Mouse (Mus musculus) hindbrain, embryonic 11.5 days (tissue): Measurements from ENCODE around the gene Tmem171. TPM values are rescaled to one million over a fixed set of nuclear protein-coding genes. Genes with fewer than 3 reads are reported as not detected.

Source experiments
- ATAC-seq: fragments of 200-750 bp; cut with Nextera tagmentation; 2 replicates; pipeline ENCODE4 v1.8.0; 2017; ENCODE audit warnings: mild to moderate bottlenecking, moderate TSS enrichment, moderate library complexity; ENCODE audit not compliant: low FRiP score
- DNase-seq: peaks from one replicate; pipeline ENCODE4 v3.0.0-alpha.2; 2015; ENCODE audit warnings: low spot score
- H3K27ac ChIP-seq: fragments of 300-500 bp; sonication (generic); 2 replicates; pipeline ENCODE4 v1.5.1; 2014; ENCODE audit warnings: mild to moderate bottlenecking, low read depth, low read length
- H3K27me3 ChIP-seq: fragments of 300-500 bp; sonication (generic); 2 replicates; pipeline ENCODE4 v1.6.1; 2014; ENCODE audit warnings: mild to moderate bottlenecking, low read length, moderate library complexity, mixed read lengths; ENCODE audit not compliant: control insufficient read depth, insufficient read depth
- H3K36me3 ChIP-seq: fragments of 300-500 bp; sonication (generic); 2 replicates; pipeline ENCODE4 v1.6.1; 2014; ENCODE audit warnings: mild to moderate bottlenecking, low read length, moderate library complexity, mixed read lengths; ENCODE audit not compliant: control insufficient read depth, insufficient read depth
- H3K4me1 ChIP-seq: fragments of 300-500 bp; sonication (generic); replicated peaks from 2 replicates; pipeline ENCODE4 v1.6.1; 2014; ENCODE audit warnings: low read length, mixed read lengths; ENCODE audit not compliant: control insufficient read depth, insufficient read depth
- H3K4me2 ChIP-seq: fragments of 300-500 bp; sonication (generic); replicated peaks from 2 replicates; pipeline ENCODE4 v1.6.1; 2014; ENCODE audit warnings: mild to moderate bottlenecking, low read depth, low read length
- H3K4me3 ChIP-seq: fragments of 300-500 bp; sonication (generic); 2 replicates; pipeline ENCODE4 v1.5.1; 2014; ENCODE audit warnings: low read depth, low read length
- H3K9ac ChIP-seq: fragments of 300-500 bp; sonication (generic); 2 replicates; pipeline ENCODE4 v1.6.1; 2014; ENCODE audit warnings: low read depth, low read length
- H3K9me3 ChIP-seq: fragments of 300-500 bp; sonication (generic); 2 replicates; pipeline ENCODE4 v1.6.1; 2016; ENCODE audit warnings: low read length; ENCODE audit not compliant: control insufficient read depth
- WGBS: fragments of 180-500 bp; shearing (Covaris S2); extraction: QIAGEN DNeasy Blood & Tissue Kit; methylation state at CpG from one replicate; pipeline ENCODE4 v1.1.7; 2014; 5-methylcytosine and 5-hydroxymethylcytosine counted together
- polyA plus RNA-seq: library from polyadenylated mRNA; unstranded; fragments of >200 nt; fragmentation: Nextera tagmentation; extraction: Ambion mirVana; gene quantifications from 2 replicates; pipeline ENCODE4 v1.2.1, GENCODE M21; 2014

Gene Tmem171
- polyA plus RNA-seq: not detected in 2 replicates

DNA sequence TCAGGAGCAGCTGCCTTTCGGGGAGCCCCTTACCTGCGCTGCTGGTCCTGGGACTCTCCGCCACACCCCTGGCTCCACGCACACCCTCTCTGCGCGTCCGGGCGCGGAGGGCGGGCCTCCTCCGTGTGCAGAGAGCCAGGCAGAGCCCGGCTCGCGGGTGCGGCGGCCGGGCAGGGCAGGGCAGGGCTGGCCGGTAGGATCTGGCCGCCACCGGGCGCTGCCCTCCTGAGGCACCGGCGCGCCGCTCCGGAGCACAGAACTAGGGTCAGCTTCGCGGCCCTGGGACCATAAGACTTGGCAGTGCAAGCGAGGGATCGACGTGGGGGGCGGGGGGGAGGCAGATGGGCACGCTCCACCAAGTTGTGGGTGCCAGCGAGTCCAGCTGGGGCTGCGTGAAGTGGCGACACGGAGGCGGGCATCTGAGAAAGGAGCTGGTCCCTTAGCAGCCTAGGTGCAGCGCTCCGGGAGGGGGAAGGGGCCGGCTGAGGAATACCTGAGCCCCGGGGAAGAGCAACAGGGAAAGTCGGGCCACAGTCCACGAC, at the start of gene Tmem171:
Gene Tmem171, minus strand, starts transcription at position 62 of the 542 bp plus-strand sequence.
- Histone ChIP-seq H3K9ac (peak within 1 kb of the TSS; percentile 29), H3K27me3 (peaks cover 18% of the 10 kb centered on the region), H3K36me3 (no peaks in the 10 kb centered on the region), H3K4me3 (peak within 1 kb of the TSS; percentile 27), H3K27ac (no peak within 1 kb of the TSS), H3K9me3 (no peaks in the 10 kb centered on the region), H3K4me1 (no peaks in the 10 kb centered on the region), H3K4me2 (peak within 1 kb of the TSS; percentile 64)
- DNase-seq: peak; percentile 37
- no peak for ATAC-seq
- 6% methylated on average over 42 of the region's 44 CpGs for WGBS

DNA sequence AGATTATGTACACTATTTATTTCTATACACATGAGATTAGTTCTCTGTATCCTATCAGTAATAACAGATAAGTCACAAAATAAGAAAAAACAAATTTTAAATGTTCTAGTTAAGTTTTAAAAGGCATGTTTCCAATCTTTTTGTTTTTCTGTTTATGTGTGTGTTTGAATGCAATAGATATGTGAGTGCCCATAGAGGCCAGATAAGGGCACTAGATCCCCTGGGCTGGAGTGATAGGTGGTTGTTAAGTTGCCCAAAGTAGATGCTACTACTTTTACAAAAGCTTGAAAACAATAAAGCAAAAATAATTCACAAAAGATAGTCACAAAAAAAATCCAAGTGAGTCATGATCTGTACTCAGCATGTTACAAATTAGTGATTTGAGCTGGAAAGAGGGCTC, 49.2 kb upstream of the Tmem171 start:
- H3K36me3 ChIP-seq: 0 out of 2 replicates have a peak, but pooled peaks cover 3% of the 10 kb centered on the region
- no peaks in the 10 kb centered on the region for H3K9me3 ChIP-seq
- no peak overlapping the region for H3K27ac ChIP-seq
- H3K4me1 ChIP-seq: no peaks in the 10 kb centered on the region
- no peak overlapping the region for H3K9ac ChIP-seq
- H3K27me3 ChIP-seq: no peaks in the 10 kb centered on the region
- no peak overlapping the region for H3K4me3 ChIP-seq
- ATAC-seq (no peak), DNase-seq (no peak)
- no peak overlapping the region for H3K4me2 ChIP-seq

GRCm38 (mm10) chr13:98743214-98743613, 48.6 kb upstream of the Tmem171 start:
- WGBS: 95% methylated on average over 6 of the region's 6 CpGs
- Histone ChIP-seq H3K36me3 (0 out of 2 replicates have a peak, but pooled peaks cover 3% of the 10 kb centered on the region), H3K27me3 (no peaks in the 10 kb centered on the region)

DNA sequence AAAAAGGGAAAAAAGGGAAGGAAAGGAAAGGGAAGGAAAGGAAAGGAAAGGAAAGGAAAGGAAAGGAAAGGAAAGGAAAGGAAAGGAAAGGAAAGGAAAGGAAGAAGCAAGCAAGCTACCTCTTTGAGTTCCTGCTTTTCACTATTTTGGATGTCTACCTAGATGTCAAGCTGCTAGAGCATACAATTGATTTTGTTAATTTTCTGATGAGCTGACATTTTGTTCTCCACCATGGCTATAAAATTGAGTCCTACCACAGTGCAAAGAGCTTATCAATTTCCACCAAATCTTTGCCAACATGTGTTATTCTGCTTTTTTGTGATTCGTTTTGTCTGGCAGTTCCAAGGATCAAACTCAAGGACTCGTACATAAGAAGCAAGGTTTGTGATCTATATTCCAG, 43.6 kb upstream of the Tmem171 start:
- WGBS: 93% methylated on average over 2 of the region's 2 CpGs
- Histone ChIP-seq H3K27me3 (no peaks in the 10 kb centered on the region), H3K9ac (no peak overlapping the region), H3K27ac (no peak overlapping the region), H3K4me1 (no peaks in the 10 kb centered on the region), H3K4me2 (no peak overlapping the region), H3K9me3 (no peaks in the 10 kb centered on the region), H3K36me3 (0 out of 2 replicates have a peak, but pooled peaks cover 2% of the 10 kb centered on the region), H3K4me3 (no peak overlapping the region)
- no peak for DNase-seq
- ATAC-seq: no peak

More at GRCm38 (mm10) chr13:98743214-98743613, 48.6 kb upstream of the Tmem171 start:
- Histone ChIP-seq H3K4me2 (no peak overlapping the region), H3K4me3 (no peak overlapping the region), H3K4me1 (no peaks in the 10 kb centered on the region), H3K9ac (no peak overlapping the region), H3K27ac (no peak overlapping the region), H3K9me3 (no peaks in the 10 kb centered on the region)
- ATAC-seq: no peak
- no peak for DNase-seq

GRCm38 (mm10) chr13:98733292-98733691, 38.7 kb upstream of the Tmem171 start:
- ATAC-seq: no peak
- Histone ChIP-seq H3K4me3 (no peak overlapping the region), H3K27me3 (no peaks in the 10 kb centered on the region), H3K4me1 (no peaks in the 10 kb centered on the region), H3K9me3 (no peaks in the 10 kb centered on the region), H3K27ac (no peak overlapping the region), H3K4me2 (no peak overlapping the region), H3K36me3 (peaks cover 2% of the 10 kb centered on the region; the same call in 1 of the 2 replicates), H3K9ac (no peak overlapping the region)
- 76% methylated on average over 3 of the region's 3 CpGs for WGBS
- no peak for DNase-seq

DNA sequence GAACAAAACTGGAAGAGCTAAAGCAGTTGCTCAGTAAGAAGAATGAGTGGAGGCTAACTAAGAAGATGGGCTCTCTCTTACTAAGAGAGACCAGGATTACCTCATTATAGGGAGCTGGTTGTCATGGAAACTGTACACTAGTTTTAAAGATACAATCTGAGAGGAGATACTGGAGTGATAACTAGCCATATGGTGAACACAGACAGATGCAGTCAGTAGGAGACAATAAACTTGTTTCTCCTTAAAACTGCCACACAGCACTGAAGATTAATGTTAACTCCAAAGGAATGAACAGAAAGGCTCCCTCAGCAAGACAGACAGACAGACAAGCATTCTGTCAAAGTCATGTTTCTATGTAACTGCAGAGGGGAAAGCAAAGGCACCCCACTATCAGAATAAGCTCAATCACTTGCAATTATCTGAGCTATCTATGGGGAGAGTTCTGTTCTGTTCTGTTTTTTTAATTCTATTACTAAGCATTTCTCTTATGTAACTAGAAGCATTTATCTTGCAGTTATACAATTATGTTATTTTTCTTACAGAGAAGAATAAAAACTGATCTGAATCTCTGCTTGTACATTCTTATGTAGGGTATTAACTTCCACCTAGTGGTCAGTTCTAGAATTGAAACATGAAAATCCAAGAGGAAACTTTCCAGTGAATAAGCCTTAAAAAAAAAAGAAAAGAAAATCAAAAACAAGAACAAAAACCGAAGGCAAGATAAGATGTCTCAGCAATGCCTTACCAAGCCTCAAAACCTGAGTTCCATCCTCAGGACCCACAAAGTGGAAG, 34.8 kb upstream of the Tmem171 start:
- WGBS: 76% methylated on average over 1 of the region's 1 CpGs
- Histone ChIP-seq H3K4me3 (no peak overlapping the region), H3K27me3 (no peaks in the 10 kb centered on the region), H3K4me2 (no peak overlapping the region), H3K9me3 (no peaks in the 10 kb centered on the region), H3K4me1 (no peaks in the 10 kb centered on the region), H3K9ac (no peak overlapping the region), H3K36me3 (peaks cover 2% of the 10 kb centered on the region; the same call in 1 of the 2 replicates), H3K27ac (no peak overlapping the region)
- DNase-seq (no peak), ATAC-seq (no peak)

DNA sequence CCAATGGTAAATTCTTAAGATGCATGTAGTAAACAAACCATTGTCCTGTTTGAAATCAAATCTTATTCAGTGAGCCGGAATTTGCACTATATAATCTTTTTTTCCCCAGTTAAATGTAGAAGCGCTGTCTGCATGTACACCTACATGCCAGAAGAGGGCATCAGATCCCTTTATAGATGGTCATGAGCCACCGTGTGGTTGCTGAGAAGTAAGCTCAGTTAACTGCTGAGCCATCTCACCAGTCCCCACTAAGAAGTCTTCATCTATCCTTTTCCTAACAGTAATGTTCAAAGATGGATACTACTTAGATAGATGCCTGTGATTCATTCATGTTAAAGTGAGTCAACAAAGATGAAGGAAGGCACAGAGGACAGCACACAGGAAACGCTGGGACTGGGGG, 31.9 kb upstream of the Tmem171 start:
- ATAC-seq (no peak), DNase-seq (peak; percentile 23)
- H3K4me3 ChIP-seq: no peak overlapping the region
- H3K36me3 ChIP-seq: peaks cover 2% of the 10 kb centered on the region; the same call in 1 of the 2 replicates
- H3K9me3 ChIP-seq: no peaks in the 10 kb centered on the region
- H3K27me3 ChIP-seq: no peaks in the 10 kb centered on the region
- no peak overlapping the region for H3K4me2 ChIP-seq
- 71% methylated on average over 4 of the region's 4 CpGs for WGBS
- no peak overlapping the region for H3K9ac ChIP-seq
- H3K27ac ChIP-seq: no peak overlapping the region
- no peaks in the 10 kb centered on the region for H3K4me1 ChIP-seq

- no peaks in the 10 kb centered on the region for H3K36me3 ChIP-seq
- WGBS: 92% methylated on average over 1 of the region's 1 CpGs
- no peak overlapping the region for H3K27ac ChIP-seq
- no peak overlapping the region for H3K9ac ChIP-seq
- no peak for ATAC-seq
- H3K4me2 ChIP-seq: no peak overlapping the region
- no peak for DNase-seq
- no peak overlapping the region for H3K4me3 ChIP-seq
- no peaks in the 10 kb centered on the region for H3K27me3 ChIP-seq
- no peaks in the 10 kb centered on the region for H3K9me3 ChIP-seq
- H3K4me1 ChIP-seq: no peaks in the 10 kb centered on the region
Observed at GRCm38 (mm10) chr13:98723430-98723829, 28.8 kb upstream of the Tmem171 start.

DNA sequence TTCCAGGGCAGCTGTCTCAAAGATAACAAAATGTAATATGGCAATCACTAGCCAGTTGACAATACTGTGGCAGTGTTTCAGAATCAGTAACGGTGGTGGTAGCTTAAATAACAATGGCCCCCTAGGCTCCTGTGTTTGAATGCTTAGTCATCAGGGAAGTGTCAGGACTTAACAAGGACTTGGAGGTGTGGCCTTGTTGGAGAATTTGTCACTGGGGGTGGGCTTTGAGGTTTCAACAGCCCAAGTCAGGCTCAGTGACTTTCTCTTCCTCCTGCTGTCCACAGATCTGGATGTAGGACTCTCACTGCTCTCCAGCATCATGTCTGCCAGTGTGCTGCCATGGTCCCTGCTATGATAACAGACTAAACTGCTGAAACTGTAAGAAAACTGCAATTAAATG, 27.7 kb upstream of the Tmem171 start:
- H3K36me3 ChIP-seq: no peaks in the 10 kb centered on the region
- 50% methylated on average over 1 of the region's 1 CpGs for WGBS
- no peak for ATAC-seq
- DNase-seq: no peak
- no peaks in the 10 kb centered on the region for H3K27me3 ChIP-seq
- no peaks in the 10 kb centered on the region for H3K9me3 ChIP-seq
- no peak overlapping the region for H3K4me2 ChIP-seq
- H3K4me1 ChIP-seq: no peaks in the 10 kb centered on the region
- no peak overlapping the region for H3K4me3 ChIP-seq
- H3K9ac ChIP-seq: no peak overlapping the region
- no peak overlapping the region for H3K27ac ChIP-seq
